Mouse (Mus musculus) right cerebral cortex, postnatal 4 days (tissue): ENCODE data around the gene Rasal2.

Source experiments
- DNase-seq: peaks from one replicate; pipeline ENCODE4 v3.0.0-alpha.2; 2022

The Rasal2 gene

GRCm38 (mm10) chr1:157412454-157413369 is at the start of gene Rasal2:
Gene Rasal2 (minus strand): TSS chr1:157412595.
- peak; percentile 96 for DNase-seq

- DNase-seq, result no peak
These were observed 48.9 kb upstream of the Rasal2 start for GRCm38 (mm10) chr1:157461276-157461675.

- no peak for DNase-seq
These were observed 47.5 kb upstream of the Rasal2 start for GRCm38 (mm10) chr1:157459904-157460303.

GRCm38 (mm10) chr1:157458421-157459208 is 46.2 kb upstream of the Rasal2 start, which contains the start of gene Cryzl2:
Gene Cryzl2 (plus strand): TSS chr1:157458577.
- peak; percentile 61 for DNase-seq

DNA sequence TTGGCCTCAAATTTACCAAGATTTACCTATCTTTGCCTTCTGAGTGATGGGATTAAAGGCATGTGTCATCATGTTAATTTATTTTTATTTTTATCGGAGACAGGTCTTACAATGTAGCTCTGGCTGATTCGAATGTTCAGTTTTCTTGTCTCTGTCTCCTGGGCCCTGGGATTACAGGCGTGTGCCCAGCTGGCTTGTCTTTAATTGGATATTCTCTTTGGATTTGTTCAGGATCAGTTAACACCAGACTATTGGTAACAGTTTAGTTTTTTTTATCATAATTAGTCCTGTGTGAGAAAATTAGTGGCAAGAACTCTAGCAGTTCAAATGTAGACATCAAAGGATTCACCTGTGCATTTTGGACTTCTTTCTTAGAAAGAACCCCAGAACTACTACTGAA is 45.4 kb upstream of the Rasal2 start:
- DNase-seq, result no peak

DNA sequence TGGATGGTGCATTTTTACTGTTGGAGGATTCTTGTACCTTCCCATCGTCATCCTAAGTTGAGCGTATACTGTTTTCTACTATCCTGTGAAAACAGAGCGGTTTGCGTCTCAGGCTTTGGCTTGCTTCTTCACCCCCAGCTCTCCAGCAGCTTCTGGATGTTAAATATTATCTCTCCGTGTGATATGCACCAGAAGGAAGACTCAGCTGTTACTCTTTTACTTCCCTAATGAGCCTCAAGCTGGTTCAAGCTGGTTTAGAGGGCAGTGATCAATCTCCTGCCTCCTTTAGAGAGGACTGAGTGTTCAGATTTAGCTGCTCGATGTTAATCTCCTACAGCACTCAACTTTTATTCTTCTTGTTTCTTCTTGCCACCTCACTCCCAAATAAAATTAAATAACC is 42.5 kb upstream of the Rasal2 start:
- no peak for DNase-seq

DNA sequence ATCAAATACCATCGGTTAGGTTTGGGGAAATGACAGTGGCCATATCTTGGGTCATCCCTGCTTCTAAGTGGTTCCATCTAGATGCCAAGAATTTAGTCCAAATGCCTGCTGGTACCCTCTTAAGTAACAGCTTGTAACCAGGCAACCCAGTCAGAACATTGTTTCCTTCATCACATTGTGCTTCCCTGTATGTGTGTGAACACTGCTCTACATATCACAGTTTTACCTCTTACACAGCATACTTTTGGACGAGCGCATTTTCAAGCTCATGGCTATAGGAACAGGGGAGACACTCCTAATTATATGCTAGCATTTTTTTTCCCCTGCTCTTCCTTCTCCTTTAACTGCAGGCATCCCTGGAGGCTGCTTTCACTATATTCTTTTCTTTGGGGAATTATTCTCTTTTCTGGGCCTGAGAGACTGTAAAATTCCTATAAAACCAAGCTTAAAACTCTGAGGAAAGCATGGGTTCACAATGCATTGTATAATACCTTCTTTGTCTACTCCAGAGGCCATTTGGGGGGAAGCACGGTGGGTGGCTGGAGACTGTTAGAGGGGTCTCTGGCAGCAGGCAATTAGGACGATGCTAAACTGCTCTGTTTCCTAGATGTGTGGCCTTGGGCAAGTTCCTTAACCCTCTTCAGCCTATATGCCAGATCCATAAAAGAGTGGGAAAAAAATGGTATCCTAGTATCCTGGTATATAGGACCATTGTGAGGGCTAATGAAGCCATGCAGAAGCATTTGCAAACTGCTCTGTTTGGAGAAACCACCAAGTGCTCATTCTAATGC is 40.6 kb upstream of the Rasal2 start:
- DNase-seq, result no peak

DNA sequence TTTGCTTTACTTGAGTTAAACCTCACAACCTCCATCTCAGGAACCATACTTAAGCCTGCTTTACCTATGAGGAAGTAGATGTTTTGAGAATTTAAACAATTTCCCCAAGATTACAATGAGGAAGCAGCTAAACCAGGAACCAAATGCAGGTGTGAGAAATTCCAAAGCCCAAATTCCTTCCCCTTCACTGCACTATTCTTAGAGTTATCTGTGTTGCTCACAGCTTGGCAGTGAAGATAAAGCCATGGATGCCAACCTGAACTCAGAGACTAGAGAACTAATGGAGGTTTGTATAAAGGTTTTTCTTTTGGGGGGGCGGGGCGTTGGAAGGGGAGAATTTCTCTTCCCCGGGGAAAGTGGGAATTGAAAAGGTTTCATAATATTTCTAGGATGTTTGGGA is 39.9 kb upstream of the Rasal2 start:
- DNase-seq, result no peak

- no peak for DNase-seq
These were observed 37.7 kb upstream of the Rasal2 start for GRCm38 (mm10) chr1:157449981-157450636.

DNA sequence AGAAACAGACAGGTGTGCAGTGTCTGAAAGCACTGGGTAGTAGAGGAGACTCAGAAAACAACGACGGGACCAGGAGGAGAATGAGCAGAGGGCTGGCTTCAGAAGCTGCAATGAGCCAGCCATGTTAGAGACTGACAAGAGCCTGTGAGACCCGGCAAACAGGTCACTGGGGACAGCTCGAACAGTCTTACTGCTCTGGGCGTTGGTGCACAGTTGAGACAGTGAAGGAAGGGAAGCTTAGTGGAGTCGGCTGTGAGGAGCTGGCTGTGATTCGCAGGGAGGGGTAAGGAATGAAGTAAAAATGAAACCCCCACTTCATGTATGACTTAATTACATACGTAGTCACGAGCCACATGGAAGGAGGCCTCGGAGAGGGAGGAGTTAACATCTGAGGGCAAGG is 37.1 kb upstream of the Rasal2 start:
- no peak for DNase-seq

DNA sequence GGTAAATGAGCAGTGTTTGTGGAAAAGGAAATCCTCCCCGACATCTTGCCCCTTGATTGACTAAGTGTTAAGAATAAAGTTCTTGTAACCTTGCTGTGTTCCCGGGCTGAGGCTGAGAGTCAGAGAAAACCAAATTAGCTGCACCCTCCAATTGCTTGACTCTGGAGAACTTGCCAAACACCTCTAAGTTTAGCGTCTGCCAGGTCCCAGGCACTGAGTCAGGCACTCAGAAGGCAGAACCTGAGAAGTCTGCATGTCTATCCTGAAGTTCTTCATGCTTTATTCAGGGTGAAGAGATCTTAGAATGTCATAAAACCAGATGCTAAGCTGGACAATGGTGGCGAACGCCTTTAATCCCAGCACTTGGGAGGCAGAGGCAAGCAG is 36.4 kb upstream of the Rasal2 start:
- DNase-seq, result no peak

- no peak for DNase-seq
These were observed 35.9 kb upstream of the Rasal2 start for GRCm38 (mm10) chr1:157448164-157448804.

DNA sequence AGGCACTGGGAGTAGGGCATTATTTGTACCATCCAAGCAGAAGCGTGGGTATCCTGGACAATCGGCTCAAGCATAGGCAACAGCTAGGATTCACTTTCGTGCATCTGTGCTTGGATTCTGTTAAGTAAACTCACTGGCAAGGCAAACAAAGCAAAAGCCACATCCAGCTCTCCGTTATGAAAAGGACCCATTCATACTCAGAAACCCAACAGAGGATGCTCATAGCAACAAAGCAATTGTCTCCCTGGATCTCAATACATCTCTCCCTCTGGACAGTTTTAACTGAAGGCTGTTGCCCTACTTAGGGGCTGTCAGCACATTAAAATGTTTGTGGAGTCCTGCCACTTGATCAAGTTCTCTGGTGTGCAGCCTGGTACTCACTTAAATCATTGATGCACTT is 34.7 kb upstream of the Rasal2 start:
- DNase-seq, result no peak

DNA sequence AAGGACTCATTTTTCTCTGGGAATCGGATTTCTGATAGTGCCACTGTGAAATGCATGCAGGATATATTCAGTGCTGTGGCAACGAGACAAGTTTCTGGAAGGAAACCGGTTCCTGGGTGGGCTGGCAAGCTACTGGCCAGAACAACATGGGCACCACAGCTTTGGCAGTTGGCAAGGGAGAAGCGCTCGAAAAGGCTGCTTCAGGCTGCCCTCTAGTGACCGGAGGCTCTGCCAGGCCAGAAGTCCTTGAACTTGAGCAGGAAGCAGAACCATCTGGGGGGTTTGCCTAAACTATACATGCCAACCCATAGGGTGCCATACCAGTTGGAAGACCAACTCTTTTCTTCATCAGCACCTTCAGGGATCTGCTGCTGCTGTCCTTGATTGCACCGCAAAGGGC is 33.9 kb upstream of the Rasal2 start:
- DNase-seq, result peak; percentile 56

DNA sequence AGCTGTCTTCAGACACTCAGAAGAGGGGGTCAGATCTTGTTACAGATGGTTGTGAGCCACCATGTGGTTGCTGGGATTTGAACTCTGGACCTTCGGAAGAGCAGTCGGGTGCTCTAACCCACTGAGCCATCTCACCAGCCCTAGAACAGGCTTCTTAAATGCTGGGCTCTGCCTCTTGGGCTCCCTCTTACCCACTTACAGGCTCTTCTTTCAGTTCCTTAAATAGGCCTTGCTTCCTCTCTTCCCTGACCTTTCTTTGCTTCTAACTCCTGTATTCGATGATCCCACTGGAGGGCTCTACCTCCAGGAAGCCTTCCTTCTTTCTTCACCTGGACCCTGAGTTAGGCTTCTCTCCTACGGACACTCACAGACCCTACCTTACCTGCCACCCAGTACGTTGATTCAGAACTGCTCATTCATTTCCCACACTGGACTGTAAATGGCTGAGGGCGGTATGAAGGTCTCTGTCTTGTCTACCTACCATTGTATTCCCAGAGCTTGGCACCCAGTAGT is 33.1 kb upstream of the Rasal2 start:
- DNase-seq, result no peak

- DNase-seq, result no peak
These were observed 32.4 kb upstream of the Rasal2 start for GRCm38 (mm10) chr1:157444632-157445300.

DNA sequence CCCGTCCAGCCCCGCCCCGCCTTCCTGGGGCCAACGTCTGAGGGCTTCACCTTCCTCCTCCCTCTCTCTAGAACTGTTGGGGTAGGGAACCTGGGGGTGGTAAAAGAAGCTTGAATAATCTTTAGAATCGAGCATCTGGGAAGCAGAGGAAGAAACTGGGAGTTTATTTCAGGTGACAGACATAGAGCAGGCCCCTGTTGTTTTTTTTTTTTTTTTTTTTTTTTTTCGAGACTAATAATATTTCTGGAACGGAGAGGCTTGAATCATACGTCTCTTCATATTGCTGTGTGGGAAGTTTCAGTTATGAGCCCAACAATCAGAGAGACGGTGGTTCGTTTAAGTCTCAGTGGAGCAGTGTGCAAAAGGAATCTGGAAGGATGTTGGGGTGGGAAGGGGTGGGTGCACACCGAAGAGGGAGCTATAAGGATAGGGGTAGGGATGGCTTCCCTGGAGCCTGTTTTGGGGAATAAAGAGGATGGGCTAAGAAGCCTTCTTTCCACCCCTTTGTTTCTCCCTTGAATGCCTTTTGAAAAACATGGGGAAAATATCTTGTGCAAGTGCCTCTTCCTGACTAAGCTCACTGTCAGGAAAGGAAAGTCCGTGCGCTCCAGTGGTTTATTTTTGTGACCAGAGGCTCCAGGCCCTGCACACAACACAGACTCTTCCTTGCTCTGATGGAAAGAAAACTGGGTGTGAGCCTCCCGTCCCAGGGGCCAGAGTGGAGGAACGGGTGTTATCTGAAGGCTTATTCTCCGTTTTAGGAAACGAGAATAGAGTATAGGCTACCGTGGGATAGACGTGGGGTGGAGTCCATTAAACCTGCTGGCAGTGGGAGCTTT is 31.5 kb upstream of the Rasal2 start:
- no peak for DNase-seq

DNA sequence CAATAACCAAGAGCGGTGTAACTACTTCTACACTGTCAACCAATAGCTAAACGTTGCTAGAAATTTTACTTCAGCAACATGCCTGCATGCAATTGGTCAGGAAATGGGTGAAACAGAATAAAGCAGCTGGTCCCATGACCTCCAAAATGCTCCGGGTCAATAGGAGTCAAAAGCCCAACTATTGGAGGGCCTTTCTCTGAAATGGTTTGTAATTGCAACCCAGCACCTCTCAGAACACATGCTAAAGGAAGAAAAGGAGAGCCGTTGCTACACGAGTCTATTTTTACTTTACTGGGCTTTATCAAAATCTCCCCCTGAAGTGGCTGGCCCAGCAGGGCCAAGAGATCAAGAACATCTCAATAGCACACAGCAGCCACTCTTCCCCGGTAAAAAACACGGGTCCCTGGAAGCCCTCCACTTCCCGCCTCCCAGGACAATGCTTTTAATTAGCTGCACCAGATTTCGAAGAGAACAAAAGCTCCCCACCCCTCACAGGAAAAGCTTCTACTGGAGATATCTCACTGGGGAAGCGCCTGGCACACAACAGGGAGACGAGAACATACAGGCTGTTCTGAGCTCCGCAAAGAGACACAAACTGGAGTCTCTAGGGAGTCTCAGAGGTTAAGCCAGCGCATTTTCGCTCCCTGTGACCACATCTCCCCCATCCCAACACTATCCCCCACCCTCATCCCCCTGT is 30.8 kb upstream of the Rasal2 start:
- no peak for DNase-seq

DNA sequence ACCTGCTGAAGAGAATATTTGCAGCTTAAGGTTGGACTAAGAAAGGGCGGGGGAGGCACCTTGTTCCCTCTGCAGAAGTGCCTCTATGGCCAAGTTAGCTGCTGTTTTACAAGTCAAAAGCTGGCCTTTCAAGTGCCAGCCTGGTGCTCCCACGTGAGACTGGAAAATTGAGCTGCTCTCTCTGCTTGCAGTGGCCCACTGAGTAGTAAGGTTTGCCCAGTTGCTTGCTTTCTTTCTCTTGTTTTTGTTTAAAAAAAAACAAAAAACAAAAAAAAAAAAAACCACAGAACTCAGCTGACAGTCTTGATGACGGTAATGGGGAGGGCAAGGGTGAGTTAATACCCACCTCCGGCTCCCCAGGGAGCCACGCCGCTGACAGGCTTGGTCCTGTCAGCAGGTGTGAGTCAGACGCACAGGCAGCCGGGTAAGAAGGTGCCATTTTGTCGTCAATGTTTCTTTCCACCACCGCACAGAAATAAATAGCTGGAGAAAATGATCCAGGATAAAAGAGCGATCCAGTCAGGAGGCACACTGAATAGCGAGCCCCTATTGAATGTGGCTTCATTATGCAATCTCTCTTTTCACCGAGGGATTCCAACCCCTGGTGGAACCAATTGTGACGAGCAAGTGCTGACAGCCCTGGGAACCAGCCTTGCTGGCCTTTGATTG is 27.7 kb upstream of the Rasal2 start:
- no peak for DNase-seq
